Mouse (Mus musculus): ENCODE measurements around the gene Cep104.

The Cep104 gene

GRCm38 (mm10) chr4:154051401-154051800 lies 76.4 kb downstream of the Cep104 start:
- no peak for DNase-seq (ENCODE audit: low spot score)

DNA sequence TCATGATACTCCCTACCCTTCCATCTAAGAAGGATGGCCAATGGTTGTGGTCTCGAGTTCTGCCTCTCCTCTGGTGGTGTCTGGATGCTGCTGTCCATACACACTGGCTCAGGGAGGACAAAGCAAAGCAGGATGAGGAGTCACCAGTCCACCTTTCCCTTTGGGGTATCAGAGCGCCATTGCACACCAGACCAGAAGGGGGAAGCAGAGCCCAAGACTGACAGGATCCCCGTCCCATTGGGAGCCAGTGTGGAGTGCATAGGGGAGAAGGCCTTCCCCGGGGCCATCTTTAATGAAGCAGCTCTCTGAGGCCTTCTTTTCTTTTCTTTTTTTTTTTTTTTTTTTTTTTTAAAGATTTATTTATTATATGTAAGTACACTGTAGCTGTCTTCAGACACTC lies 78.1 kb downstream of the Cep104 start:
- no peak for DNase-seq (ENCODE audit: low spot score)

- no peak for DNase-seq (ENCODE audit: low spot score)
These were observed 80.5 kb downstream of the Cep104 start for GRCm38 (mm10) chr4:154055482-154055881.

- no peak for DNase-seq (ENCODE audit: low spot score)
These were observed 81.1 kb downstream of the Cep104 start for GRCm38 (mm10) chr4:154056046-154056445.

DNA sequence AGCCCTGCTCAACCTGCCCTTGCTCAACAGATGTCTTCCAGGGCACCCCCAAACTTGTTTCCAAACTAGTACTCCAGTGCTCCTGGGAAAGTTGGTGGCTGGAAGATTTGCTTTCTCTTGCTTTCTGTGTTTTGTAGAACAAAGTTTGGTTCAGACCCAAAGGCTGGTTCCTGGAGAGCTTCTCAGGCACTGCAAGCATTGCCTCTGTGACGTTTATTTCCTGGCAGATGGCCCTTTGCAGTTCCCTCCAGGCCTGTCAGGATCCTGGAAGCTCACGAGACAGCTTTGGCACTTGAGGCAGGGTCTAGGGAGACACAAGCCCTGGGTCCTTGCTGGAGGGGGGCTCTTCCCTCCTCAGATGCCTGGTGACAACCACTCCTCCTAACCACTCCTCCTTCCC lies 81.7 kb downstream of the Cep104 start:
- no peak for DNase-seq (ENCODE audit: low spot score)

DNA sequence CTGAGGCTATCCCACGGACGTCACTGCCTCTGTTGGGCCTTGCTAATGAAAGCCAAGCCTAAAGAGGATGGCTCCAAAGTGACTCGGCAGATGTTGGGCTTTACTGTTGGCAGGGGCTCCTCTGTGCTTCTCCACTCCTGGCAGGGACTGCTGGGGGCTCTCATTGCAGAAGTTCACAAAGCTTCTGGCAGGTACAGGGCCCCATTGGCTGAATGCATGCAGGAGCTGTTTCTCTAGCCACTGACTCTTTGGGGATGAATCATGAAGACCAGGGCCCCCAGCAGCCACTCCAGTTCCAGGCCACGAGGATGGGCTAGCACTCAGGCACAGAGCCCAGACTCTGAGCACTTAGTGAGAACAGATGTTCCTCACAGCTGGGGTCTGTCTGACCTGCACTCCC lies 82.7 kb downstream of the Cep104 start:
- no peak for DNase-seq (ENCODE audit: low spot score)

All from urinary bladder, postnatal 25 days (tissue).